Mouse (Mus musculus): ENCODE data around the gene Cpne4.

DNA sequence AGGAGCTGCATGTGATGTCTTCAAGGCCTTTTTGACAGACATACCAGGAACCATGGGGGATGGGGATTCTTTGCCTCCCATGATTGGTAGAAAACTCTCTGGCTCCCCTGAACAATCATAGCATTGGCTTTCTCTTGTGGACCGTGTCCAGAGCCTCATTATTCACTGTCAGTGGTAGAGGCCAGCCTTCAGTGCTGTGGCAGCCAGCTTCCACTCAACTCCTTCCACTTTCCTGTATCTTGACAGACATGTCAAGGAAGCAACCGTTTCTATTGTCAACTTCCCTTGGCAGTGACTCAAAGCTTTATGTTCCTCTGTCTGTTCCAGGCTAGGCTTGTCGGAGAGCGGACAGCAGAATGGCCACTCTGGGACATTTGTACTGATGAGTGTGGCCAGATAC, 112.7 kb downstream of the Cpne4 start:
- TF ChIP-seq CTCF (IDR thresholded peaks at IDR 0.05; ENCODE audit: low read depth, low read length) (no peak), POLR2A (IDR thresholded peaks at IDR 0.05; ENCODE audit: extremely low read depth, insufficient read depth, low read length) (no peak)
